Mouse (Mus musculus) thymus, postnatal 36 days (tissue): ENCODE data around the gene Fmn2.
A peak's percentile ranks its signal among the peaks of the same experiment; 100 is the strongest.

Source experiments
- DNase-seq, 2 experiments: peaks; one replicate each; pipeline ENCODE4 v3.0.0; 2022; ENCODE audit warnings: mixed read lengths in 2 of 2

Gene Fmn2

DNA sequence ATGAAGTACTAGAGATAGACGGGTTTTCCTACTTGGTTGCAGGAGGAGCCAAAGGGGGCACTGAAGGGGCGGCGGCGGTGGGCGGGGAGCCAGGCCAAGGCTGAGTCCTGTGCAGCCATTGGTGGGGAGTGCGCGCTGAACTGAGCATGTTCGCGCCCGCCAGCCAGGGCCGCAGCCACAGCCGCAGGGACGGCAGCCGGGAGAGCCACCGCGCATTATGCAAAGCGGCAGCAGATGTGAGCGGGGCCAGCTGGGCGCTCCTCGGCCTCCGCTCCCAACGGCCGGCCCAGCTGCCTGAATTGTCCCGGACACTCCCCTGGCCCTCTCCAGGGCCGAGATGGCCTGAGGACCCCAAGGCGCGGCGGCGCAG, at the start of gene Fmn2:
Gene Fmn2, plus strand, starts transcription at position 165 of the 370 bp plus-strand sequence.
- DNase-seq: peak; percentile 22 to 44

DNA sequence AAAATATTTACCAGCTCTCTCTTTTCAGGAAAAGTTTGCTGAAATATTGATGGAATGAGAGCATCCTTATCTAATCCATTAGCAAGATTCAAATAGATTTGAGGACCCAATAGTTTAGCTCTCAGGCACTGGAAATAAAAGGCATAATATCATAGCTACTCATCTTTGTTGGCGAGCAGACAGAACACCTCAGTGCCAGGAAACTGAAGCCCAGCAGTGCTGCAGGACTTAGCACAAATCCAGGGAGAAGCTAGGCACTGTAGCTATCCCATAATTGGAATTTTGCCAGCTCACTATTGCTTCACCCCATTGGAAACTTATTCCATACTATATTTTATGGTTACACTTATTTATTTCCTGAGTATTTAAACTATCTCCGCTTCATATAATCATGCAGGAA, 46.5 kb upstream of the Fmn2 start:
- DNase-seq: no peak

DNA sequence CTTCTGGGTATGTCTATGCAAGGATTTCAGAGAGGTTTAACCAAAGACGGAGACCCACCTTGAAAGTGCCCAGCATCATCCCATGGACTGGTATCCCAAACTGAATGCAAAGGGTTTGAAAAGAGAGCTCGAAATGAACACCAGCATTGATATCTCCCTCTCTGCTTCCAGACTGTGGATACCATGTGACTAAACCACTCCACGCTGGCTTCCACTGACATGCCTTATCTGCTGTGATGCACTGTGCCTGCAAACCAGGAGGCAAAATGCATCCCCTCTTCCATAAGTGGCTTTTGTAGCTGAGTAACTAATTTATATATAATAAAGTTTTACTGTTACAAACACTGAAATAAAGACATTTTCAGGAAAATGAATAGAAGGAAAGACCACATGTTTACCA, 36.2 kb upstream of the Fmn2 start:
- no peak for DNase-seq

DNA sequence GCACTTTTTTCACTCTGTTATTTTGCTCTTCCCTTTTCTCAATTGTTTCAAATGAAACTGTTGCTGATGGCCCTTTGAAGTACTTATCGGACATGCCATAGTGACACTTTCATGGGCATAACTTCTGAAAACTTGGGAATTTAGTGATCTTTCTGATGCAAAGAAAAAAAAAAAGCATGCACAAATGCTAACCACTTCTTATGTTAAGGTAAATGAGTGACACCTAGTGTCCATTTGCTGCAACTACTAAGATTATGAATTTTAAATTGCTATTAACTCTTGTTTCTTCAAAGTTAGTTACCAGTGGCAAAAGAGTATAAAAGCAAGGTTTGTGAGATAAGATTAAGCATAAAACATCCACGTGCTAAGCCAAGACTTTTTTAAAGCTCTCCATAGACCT, 35.4 kb upstream of the Fmn2 start:
- DNase-seq: no peak

DNA sequence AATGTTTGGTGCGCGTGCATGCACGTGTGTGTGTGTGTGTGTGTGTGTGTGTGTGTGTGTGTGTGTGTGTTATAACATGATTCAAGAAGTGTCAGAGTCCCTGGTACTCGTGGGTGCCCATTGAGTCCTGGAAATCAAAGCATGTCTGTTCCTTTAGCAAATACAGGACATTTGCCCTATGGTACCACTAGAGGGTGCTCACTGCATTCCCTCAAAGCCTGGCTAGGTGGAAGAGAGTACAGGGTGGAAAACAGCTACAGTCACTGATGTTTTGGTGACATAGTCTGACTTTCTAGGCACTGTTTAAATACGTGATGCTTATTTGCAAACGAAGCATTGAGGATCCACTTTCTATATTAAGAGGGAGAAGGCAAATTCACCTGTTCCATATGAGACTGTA, 31.9 kb upstream of the Fmn2 start:
- DNase-seq: peak in 1 of 2 experiments; percentile 2

DNA sequence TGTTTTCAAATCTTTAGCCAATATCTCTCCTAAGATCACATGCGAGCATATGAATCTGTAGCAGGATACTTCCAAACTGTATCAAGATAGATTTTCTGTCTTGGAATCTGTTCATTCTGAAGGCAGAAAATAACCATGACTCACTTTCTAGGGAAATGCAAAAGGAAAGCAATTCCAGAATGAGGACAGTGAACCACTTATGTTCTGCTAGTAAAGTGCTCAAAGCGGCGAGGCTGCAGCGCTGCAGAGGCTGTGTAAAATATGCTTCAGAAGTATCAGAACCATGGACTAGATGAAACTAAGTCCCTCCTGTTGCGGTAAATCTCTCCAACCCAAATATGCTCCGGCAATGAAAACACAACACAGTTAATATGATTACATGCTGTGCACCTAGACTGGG, 19.1 kb upstream of the Fmn2 start:
- no peak for DNase-seq

DNA sequence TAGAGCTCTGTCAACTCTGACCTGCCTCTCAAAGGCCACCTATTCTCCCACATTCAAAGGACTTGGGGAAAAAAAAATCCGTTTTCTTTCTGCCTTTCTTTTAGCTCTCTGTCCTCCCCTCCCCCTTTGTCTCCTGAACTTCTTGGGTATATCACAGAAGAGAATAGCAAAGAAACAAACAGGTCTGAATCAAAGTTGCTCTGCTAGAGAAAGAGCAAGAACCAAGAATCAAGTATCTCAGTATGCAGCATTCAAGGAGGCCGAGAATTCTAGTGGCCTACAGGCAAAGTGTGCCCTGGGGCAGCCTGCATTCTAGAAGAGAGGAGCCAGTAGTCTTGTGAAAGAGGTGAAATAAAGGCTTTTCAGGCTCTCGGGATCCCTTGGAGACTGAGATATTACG, 1.6 kb upstream of the Fmn2 start:
- DNase-seq: no peak

DNA sequence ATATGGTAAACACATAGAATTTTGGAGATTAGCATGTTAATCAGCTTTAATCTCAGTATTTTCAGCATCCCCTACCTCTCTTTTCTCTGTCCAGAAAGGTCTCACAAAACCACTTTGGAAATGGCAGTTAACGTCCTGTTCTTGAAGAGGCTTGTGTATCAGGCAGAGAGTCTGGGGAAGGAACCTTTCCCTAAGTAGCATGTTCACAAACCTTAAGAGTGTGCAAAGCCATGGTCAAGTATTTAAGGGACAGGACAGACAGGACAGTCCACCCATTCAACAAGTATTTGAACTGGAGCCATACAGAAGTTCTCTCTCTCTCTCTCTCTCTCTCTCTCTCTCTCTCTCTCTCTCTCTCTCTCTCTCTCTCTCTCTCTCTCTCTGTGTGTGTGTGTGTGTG, 614 bp upstream of the Fmn2 start:
- no peak for DNase-seq

DNA sequence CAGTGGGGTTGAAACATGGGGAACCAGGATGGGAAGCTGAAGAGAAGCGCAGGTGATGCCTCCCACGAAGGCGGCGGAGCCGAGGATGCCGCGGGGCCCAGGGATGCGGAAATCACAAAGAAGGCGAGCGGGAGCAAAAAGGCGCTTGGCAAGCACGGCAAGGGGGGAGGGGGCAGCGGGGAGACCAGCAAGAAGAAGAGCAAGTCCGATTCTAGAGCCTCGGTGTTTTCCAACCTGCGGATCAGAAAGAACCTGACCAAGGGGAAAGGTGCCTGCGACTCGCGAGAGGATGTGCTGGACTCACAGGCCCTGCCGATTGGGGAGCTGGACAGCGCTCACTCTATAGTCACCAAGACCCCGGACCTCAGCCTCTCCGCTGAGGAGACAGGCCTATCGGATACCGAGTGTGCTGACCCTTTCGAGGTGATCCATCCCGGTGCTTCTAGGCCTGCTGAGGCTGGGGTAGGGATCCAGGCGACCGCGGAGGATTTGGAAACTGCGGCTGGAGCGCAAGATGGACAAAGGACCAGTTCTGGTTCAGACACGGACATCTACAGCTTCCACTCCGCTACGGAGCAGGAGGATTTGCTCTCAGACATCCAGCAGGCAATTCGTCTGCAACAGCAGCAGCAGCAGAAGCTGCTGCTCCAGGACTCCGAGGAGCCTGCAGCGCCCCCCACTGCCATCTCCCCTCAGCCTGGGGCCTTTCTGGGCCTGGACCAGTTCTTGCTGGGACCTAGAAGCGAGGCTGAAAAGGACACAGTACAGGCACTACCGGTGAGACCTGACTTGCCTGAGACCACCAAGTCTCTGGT, 613 bp downstream of the Fmn2 start:
- DNase-seq: peak; percentile 17 to 20

DNA sequence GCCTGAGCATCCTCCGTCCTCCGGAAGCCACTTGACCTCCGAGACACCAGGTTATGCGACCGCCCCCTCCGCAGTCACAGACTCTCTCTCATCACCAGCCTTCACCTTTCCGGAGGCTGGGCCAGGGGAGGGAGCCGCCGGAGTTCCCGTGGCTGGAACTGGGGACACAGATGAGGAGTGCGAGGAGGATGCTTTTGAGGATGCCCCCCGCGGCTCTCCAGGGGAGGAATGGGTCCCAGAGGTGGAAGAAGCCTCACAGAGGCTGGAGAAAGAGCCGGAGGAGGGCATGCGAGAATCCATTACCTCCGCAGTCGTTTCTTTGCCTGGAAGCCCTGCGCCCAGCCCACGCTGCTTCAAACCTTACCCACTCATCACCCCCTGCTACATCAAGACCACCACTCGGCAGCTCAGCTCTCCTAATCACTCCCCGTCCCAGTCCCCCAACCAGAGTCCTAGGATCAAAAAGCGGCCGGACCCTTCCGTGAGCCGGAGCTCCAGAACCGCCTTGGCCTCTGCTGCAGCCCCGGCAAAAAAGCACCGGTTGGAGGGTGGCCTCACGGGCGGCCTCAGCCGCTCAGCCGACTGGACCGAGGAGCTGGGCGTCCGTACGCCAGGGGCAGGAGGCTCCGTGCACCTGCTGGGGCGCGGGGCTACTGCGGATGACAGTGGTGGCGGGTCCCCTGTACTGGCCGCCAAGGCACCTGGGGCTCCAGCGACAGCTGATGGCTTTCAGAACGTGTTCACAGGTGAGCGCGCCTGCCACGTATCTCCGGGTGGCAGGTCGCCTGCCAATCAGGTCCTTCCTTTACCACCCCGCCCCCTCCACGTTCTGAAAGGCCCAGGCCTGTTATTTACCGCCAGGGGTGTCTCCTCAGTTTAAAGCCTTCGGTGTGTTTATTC, 1.5 kb downstream of the Fmn2 start:
- DNase-seq: peak; percentile 3 to 9

DNA sequence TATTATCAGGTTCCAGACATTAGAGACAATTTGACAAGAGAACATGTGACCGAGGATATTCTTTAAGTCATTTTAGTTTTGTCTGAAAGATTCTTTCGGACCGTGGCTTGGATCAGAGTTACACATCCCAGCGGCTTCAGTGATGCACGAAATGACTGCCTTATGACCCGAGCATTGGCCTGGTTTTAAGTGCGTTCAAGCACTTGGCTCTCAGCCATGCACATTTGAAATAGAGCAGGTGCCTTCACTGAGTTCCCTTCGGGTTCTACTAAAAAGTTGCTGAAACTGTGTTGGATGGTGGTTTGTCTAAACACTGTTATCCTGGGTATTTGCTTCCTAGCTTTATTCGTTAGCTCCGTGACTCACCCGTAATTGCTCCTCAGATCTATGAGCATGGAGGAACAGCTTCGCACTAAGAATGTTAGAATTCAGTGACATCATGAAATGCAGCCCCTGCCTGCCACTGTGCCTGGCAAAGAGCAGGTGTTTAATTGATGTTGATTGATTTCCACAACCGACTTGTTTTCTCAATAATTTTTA, 7.0 kb downstream of the Fmn2 start:
- DNase-seq: no peak

DNA sequence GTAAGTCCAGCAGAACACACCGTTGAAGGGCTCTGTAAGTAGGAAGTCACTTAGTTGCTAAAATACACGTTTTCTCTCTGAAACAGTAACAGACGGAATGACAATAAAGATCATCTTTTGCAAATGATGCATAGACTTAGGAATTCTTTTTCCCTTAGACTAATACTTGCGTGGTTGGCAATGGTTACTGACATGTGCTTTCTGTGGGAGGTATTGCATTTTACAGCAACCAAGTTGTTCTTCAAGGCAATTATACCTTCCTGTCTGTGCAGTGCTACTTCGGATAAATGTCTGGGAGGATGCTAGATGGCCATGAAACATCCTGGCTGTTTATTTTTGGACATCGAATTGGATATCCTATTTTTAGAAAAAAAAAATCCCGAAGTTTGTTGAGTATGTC, 11.8 kb downstream of the Fmn2 start:
- no peak for DNase-seq

DNA sequence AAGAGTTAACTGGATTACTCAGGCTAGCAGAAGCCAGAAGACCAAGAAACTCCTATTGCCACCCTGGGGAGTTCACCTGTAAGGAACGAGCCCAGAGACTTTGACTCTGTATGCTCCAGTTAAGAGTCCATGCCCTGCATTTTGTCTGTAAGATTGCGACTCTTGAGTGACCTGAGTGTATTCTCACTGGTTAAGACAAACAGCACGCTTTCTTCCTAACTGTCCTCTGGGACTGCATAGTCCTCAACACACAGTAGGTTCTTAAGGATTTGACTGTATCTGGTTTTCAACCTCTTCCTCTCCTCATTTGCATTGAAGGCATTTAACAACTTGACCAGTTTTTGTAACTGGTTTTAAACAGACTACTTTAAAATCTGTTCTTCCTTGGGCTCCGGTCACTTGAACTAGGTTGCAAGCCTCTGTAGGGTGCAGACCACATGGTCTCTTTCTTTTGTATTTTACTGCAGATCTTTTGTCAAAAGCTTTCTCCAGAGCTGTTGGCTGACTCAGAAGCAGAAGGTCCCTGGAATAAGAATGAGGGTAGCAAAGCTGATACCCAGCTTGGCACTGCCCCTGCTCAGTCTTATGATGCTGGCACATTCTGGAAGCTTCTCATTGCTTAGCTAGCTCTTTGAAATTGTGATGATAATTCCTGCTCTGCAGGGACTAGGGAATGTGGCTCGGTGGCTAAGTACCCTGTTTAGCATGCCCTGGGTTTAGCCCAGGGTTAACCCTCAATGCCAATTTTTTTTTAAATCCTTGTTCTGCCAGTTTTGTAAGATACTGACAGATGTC, 20.5 kb downstream of the Fmn2 start:
- DNase-seq: no peak

DNA sequence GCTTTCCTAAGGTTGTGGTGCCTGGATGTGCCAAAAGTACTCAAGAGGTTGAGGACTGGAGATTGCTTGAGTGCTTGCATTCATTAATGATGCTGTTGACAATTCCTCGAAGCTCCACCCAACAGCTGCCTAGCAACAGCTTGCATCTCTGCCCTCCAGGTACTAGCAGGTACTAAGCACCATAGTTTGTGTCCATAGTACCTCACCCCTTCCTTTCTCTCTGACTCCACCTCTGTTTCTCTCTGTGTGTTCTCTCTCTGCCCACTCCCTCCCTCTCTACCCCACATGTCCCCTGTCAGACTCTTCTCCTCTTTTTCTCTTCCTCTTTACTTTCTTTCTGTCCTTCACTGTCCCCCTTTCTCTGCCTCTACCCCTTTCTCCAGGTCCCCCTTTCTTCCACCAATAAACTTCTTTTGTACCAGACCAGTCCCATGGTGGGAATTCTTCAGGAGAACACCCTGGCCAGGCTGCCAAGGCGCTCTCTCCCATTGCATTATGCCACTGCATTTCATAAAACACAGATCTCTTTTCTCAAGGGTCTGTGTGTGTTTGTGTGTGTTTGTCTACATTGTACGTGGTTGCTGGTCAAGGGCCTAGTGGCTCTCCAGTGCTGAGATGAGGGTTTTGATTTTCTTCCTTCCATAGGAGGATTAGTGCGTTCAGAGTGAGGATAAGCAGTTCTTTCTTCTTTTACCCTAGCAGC, 21.3 kb downstream of the Fmn2 start:
- DNase-seq: no peak

DNA sequence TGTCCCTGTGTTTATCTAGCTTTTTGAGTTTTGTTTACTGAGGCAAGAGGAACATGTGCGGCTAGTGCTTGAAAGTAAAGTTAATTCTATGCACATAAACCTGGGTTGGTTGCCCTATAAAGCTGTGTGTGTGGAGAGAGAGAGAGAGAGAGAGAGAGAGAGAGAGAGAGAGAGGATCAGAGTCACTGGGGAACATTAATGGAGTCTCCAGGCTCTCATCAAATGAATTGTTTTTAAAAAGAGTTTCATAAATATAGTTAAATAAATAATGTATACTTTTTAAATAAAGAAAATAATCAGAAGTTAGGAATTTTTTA, 21.8 kb downstream of the Fmn2 start:
- DNase-seq: no peak

DNA sequence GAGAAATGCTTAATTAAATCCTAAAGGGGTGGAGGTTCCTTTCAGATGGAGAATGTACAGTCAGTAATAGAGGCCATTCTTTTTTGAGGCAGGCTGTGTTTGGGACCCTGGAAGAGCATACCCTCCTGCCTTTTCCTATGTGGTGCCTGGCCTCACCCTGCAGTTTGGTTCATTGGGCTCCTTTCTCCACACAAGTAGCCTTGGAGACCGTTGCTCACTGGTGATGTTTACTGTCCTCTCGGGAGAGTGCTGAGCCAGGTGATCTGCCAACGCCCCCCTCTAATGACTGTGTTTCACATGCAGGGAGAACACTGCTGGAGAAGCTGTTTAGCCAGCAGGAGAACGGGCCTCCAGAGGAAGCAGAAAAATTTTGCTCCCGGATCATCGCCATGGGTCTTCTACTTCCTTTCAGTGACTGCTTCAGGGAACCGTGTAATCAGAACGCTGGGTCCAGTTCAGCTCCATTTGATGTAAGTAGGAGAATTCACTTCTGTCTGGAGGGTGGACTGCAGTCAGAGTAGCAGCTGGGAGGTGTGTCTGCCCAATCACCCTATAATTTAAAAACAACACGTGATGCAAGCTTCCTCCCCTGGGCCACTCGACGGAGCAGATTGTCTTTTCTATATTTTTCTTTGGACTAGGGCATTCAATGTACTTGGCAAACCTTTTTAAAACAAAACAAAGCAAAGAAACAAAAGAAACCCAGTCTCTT, 35.3 kb downstream of the Fmn2 start:
- DNase-seq: no peak

DNA sequence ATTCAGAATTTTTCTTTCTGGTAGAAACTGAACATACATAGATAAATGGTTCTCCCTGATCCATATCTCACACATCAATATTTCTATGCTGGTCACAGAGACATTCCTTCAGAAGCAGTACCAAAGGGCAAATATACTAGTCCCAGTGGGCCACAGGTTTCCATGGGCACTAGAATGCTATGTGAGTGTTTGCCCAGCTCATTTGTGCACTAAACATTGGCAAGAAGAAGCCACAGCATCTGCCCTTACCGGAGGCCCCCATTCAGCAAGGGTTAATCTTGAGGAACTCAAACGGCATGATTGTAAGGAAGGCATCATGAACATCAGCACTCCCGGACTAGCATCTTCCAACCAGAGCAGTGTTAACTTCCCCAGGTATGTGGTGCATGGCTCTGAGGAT, 35.9 kb downstream of the Fmn2 start:
- no peak for DNase-seq

DNA sequence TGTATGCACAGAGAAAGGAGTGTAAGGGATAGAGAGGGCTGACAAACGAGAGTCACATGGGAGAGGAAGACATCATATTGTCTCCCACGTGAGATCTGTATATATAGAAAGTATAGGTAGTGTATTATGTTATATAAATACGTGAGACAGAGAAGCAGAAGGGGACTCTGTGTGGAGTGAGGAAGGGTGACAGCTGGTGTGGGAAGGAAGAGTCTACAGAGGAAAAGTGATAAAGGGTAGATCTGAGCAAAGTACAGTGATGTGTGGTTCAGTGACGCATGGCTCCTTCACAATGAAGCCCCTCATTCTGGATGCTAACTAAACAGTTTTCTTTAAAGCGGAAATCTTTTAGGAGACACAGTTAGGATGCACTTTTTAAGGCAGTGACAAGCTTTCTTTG, 46.7 kb downstream of the Fmn2 start:
- DNase-seq: no peak

DNA sequence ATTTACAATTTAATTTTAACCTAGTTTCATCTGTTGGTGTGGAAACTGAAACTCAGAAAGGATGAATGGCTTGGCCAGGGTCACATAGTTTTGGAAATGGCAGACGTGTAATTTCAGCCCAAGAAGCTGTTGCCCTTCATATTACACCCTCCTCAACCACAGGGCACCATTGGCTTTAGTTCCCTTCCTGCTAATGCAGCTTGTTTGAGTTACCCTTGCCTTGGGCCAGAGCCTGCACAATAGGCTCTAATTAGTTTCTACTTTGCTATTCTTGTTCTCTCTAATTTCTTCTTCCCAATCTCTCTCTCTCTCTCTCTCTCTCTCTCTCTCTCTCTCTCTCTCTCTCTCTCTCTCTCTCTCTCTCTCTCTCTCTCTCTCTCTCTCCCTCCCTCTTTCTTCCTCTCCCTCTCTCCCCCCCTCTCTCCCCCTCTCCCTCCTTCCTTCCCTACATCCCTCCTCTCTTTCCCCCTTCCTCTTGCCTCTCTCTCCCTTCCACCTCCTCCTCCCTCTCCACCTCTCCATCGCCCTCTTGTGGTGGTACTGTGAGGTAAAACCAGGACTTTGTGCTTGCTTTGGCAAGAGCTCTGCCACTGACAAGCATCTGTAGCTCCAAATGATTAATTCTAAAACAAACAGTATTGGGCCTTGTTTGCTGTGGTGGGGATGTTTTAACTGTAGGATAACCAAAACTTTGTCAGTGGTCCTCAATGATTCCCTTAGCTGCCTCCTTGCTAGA, 51.8 kb downstream of the Fmn2 start:
- DNase-seq: peak; percentile 11 to 23

DNA sequence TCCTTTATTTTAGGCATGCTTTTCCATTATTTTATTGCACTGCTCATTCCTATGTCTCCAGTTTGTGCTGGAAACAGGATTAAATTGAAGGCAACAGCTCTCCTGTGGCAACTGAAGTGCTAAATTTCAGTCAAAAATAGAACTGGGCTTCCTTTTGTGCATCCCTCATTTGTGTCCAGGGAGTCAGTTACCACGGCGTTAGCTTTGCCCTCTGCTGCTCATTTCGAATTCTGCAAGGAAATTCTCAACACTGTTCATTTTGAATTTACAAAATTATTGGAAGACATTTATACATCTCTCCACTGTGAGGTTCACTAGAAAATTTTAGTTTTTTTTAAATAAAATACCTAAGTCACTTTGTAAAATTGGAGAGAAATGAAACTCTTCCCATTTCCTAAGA, 53.8 kb downstream of the Fmn2 start:
- no peak for DNase-seq

DNA sequence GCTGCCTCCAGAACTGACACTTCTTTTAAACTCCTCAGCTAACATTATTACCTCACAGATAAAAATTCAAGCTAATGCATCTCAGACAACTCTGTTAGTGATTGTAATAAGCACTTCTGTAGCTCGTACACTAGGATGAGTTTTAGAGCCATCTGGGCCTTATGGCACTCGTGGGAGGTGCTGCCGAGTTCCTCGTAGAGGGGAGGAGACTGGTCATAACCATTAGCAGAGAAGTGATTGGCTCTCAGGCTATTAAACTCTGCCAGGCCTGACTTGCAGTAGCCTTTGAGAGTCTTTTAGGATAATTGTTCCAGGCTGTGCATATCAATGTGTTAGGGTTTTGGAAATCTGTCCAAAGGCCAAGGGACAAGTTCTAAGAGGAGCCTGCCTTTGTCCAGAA, 55.6 kb downstream of the Fmn2 start:
- no peak for DNase-seq
